Mouse (Mus musculus): ENCODE measurements around the gene Pnpla8.

Pnpla8 gene

DNA sequence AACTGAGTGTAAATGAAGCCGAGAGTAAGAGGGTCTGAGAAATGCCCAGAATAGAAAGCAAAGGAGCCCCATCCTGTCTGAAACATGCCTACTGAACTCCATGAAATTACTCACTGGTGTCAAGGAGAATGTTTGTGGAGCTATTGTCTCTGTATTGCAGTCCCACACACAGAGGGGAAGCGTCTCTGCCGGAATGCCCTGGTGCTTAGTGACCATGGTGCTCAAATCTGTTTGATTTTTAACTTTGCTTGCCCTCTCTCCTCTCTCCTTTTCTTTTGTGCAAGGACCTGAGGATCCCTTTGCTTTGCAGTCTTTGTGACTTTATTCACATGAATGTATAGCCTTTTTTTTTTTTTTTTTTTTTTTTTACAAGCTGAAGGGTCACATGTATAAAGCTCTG is 136.3 kb downstream of the Pnpla8 start:
- DNase-seq: no peak

- no peak for DNase-seq
Observed at GRCm38 (mm10) chr12:44357881-44358280, 136.7 kb downstream of the Pnpla8 start.

DNA sequence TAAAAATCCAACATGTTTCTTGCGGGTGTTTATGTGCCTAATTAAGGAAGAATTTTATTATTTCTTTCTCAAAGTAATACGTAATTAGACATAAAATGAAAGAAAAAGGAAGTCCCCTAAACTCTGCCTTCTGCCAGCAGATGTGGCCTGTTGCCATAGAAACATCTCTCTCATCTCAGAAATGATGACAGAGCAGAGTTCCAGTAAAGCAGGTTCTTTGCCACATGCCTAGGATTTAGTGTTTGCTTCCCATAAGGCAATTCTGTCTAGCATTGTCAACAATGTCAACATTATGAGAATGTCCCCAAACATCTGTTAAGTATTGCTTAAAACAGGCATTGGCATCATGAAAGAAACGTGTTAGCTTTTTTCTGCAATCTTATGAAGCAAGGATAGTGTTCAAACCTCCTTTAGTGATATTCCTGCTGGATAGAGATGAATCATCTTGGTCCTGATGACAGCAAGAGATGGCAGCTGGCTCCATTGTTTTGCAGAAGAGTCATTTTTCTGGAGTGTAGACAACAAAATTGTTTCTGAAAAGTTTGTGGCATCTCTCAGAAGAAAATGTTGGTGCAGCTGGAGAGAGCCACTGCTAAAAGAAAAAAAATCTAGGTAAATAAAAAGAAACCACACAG is 150.0 kb downstream of the Pnpla8 start:
- DNase-seq: no peak

All from cerebellum, adult 11-12 months (tissue).